Mouse (Mus musculus) ES-Bruce4 (cell line): Measurements from ENCODE around the gene Tacr2. TPM values are rescaled to one million over a fixed set of nuclear protein-coding genes. Genes with fewer than 3 reads are reported as not detected.

Experiments
- H3K27ac ChIP-seq: 2 replicates; pipeline ENCODE4 v1.5.1; 2012; ENCODE audit warnings: low read length, inconsistent platforms; ENCODE audit not compliant: insufficient read depth
- H3K27me3 ChIP-seq: 2 replicates; pipeline ENCODE4 v1.6.1; 2012; ENCODE audit warnings: mild to moderate bottlenecking, low read length, inconsistent platforms; ENCODE audit not compliant: control insufficient read depth, poor library complexity, insufficient read depth, severe bottlenecking
- H3K36me3 ChIP-seq: 2 replicates; pipeline ENCODE4 v1.6.1; 2012; ENCODE audit warnings: inconsistent platforms, mild to moderate bottlenecking, low read length, moderate library complexity; ENCODE audit not compliant: control insufficient read depth, poor library complexity, insufficient read depth, severe bottlenecking
- H3K4me1 ChIP-seq: one replicate; pipeline ENCODE4 v1.8.1; 2011; ENCODE audit warnings: low read length; ENCODE audit not compliant: control insufficient read depth, insufficient read depth
- H3K4me3 ChIP-seq: 2 replicates; pipeline ENCODE4 v1.5.1; 2011; ENCODE audit warnings: low read depth, mild to moderate bottlenecking, low read length
- H3K9ac ChIP-seq: 2 replicates; pipeline ENCODE4 v1.6.1; 2012; ENCODE audit warnings: low read depth, mild to moderate bottlenecking, inconsistent platforms; ENCODE audit not compliant: poor library complexity, severe bottlenecking
- H3K9me3 ChIP-seq: replicated peaks from 2 replicates; pipeline ENCODE4 v1.6.1; 2012; ENCODE audit warnings: mild to moderate bottlenecking, low read length, inconsistent platforms; ENCODE audit not compliant: control insufficient read depth, poor library complexity, insufficient read depth, severe bottlenecking
- CTCF ChIP-seq: IDR thresholded peaks from one replicate; pipeline ENCODE4 v1.8.1; 2011; ENCODE audit warnings: low read depth, low read length
- EP300 ChIP-seq: IDR thresholded peaks from 2 replicates; pipeline ENCODE4 v1.6.1; 2011; ENCODE audit warnings: low read depth, low read length; ENCODE audit not compliant: insufficient read depth
- POLR2A ChIP-seq: IDR thresholded peaks from one replicate; pipeline ENCODE4 v1.8.1; 2011; ENCODE audit warnings: low read length; ENCODE audit not compliant: insufficient read depth
- polyA plus RNA-seq: library from polyadenylated mRNA; stranded (reverse); fragments of >200 nt; gene quantifications from 2 replicates; pipeline ENCODE4 v1.2.4, GENCODE M21; 2011; ENCODE audit warnings: low read depth; ENCODE audit not compliant: missing spikeins, insufficient read depth, insufficient read length

Gene Tacr2
- polyA plus RNA-seq, 1 experiment: not detected

- Histone ChIP-seq H3K36me3 (no peaks in the 10 kb centered on the region), H3K27ac (no peak overlapping the region), H3K9me3 (no peaks in the 10 kb centered on the region), H3K4me3 (no peak overlapping the region), H3K4me1 (peaks cover 6% of the 10 kb centered on the region), H3K27me3 (no peaks in the 10 kb centered on the region), H3K9ac (no peak overlapping the region)
- TF ChIP-seq POLR2A (no peak), EP300 (no peak), CTCF (no peak)
These were observed 20.4 kb upstream of the Tacr2 start for GRCm38 (mm10) chr10:62231811-62232210.

- no peak overlapping the region for H3K9ac ChIP-seq
- no peak for TF ChIP-seq CTCF
- TF ChIP-seq POLR2A: no peak
- TF ChIP-seq EP300: no peak
- H3K27me3 ChIP-seq: no peaks in the 10 kb centered on the region
- no peak overlapping the region for H3K4me3 ChIP-seq
- no peaks in the 10 kb centered on the region for H3K36me3 ChIP-seq
- H3K4me1 ChIP-seq: peaks cover 8% of the 10 kb centered on the region
- no peak overlapping the region for H3K27ac ChIP-seq
- no peaks in the 10 kb centered on the region for H3K9me3 ChIP-seq
These were observed 16.1 kb upstream of the Tacr2 start for GRCm38 (mm10) chr10:62236165-62236564.

GRCm38 (mm10) chr10:62237205-62237604 lies 15.0 kb upstream of the Tacr2 start:
- Histone ChIP-seq H3K27ac (no peak overlapping the region), H3K9ac (no peak overlapping the region), H3K27me3 (no peaks in the 10 kb centered on the region), H3K4me1 (peaks cover 6% of the 10 kb centered on the region), H3K36me3 (no peaks in the 10 kb centered on the region), H3K9me3 (no peaks in the 10 kb centered on the region), H3K4me3 (no peak overlapping the region)
- TF ChIP-seq CTCF: no peak
- TF ChIP-seq EP300: no peak
- TF ChIP-seq POLR2A: no peak

- H3K27ac ChIP-seq: no peak overlapping the region
- H3K36me3 ChIP-seq: no peaks in the 10 kb centered on the region
- H3K27me3 ChIP-seq: no peaks in the 10 kb centered on the region
- H3K9ac ChIP-seq: no peak overlapping the region
- H3K4me3 ChIP-seq: no peak overlapping the region
- no peaks in the 10 kb centered on the region for H3K9me3 ChIP-seq
- H3K4me1 ChIP-seq: peaks cover 6% of the 10 kb centered on the region
- TF ChIP-seq POLR2A: no peak
- TF ChIP-seq CTCF: no peak
- TF ChIP-seq EP300: no peak
These were observed 13.6 kb upstream of the Tacr2 start for GRCm38 (mm10) chr10:62238688-62239087.

GRCm38 (mm10) chr10:62239270-62239669 lies 13.0 kb upstream of the Tacr2 start:
- no peak for TF ChIP-seq CTCF
- no peak for TF ChIP-seq POLR2A
- TF ChIP-seq EP300: no peak
- no peaks in the 10 kb centered on the region; the same call in 1 of the 2 replicates for H3K9me3 ChIP-seq
- no peak overlapping the region for H3K4me3 ChIP-seq
- H3K27me3 ChIP-seq: no peaks in the 10 kb centered on the region
- no peak overlapping the region for H3K9ac ChIP-seq
- no peak overlapping the region for H3K27ac ChIP-seq
- no peaks in the 10 kb centered on the region for H3K36me3 ChIP-seq
- peaks cover 6% of the 10 kb centered on the region for H3K4me1 ChIP-seq

- no peak overlapping the region for H3K4me3 ChIP-seq
These were observed 9.9 kb upstream of the Tacr2 start for GRCm38 (mm10) chr10:62242358-62242757.

More at GRCm38 (mm10) chr10:62242358-62242757, 9.9 kb upstream of the Tacr2 start:
- no peak for TF ChIP-seq CTCF
- peak; percentile 90 for TF ChIP-seq EP300
- H3K9ac ChIP-seq: 0 out of 2 replicates have a peak overlapping the region, but pooled peaks have one; percentile 28
- no peaks in the 10 kb centered on the region for H3K36me3 ChIP-seq
- H3K27me3 ChIP-seq: no peaks in the 10 kb centered on the region
- H3K9me3 ChIP-seq: no peaks in the 10 kb centered on the region; the same call in 1 of the 2 replicates
- H3K27ac ChIP-seq: 0 out of 2 replicates have a peak overlapping the region, but pooled peaks have one; percentile 5
- peaks cover 2% of the 10 kb centered on the region for H3K4me1 ChIP-seq
